Mouse (Mus musculus) CH12.LX (cell line): Measurements from ENCODE around the gene Slc25a36.

Experiments used
- CTCF ChIP-seq, 2 experiments: IDR thresholded peaks in 1 of 2; conservative IDR thresholded peaks in 1 of 2; 2 replicates each; pipeline ENCODE4 v1.5.1; 2011 to 2012; ENCODE audit warnings: low read depth in 2 of 2, low read length in 2 of 2, improper control_type of control experiment in 1 of 2, inconsistent platforms in 1 of 2, mild to moderate bottlenecking in 1 of 2, moderate library complexity in 1 of 2
- KAT2A ChIP-seq: IDR thresholded peaks from 2 replicates; pipeline ENCODE4 v1.6.1; 2012; ENCODE audit warnings: low read length, improper control_type of control experiment, inconsistent platforms; ENCODE audit not compliant: insufficient replicate concordance
- MAX ChIP-seq: IDR thresholded peaks from 2 replicates; pipeline ENCODE4 v1.6.1; 2011; ENCODE audit warnings: low read length, improper control_type of control experiment
- MEF2A ChIP-seq: IDR thresholded peaks from 2 replicates; pipeline ENCODE4 v1.6.1; 2014; ENCODE audit warnings: low read depth, mild to moderate bottlenecking, inconsistent platforms, low read length, improper control_type of control experiment, borderline replicate concordance
- RCOR1 ChIP-seq: conservative IDR thresholded peaks from 2 replicates; pipeline ENCODE4 v1.6.1; 2012; ENCODE audit warnings: low read depth, mild to moderate bottlenecking, inconsistent platforms, low read length, improper control_type of control experiment
- SIN3A ChIP-seq: IDR thresholded peaks from 2 replicates; pipeline ENCODE4 v1.6.1; 2012; ENCODE audit warnings: low read length, improper control_type of control experiment, inconsistent platforms
- TBP ChIP-seq: conservative IDR thresholded peaks from 2 replicates; pipeline ENCODE4 v1.6.1; 2011; ENCODE audit warnings: low read depth, low read length, improper control_type of control experiment
- ZKSCAN1 ChIP-seq: IDR thresholded peaks from 2 replicates; pipeline ENCODE4 v1.6.1; 2012; ENCODE audit warnings: low read depth, inconsistent platforms, low read length, improper control_type of control experiment, borderline replicate concordance

GRCm38 (mm10) chr9:97123934-97124692, 13.2 kb upstream of the Slc25a36 start:
- TF ChIP-seq TBP (no peak), CTCF (conservative IDR thresholded peaks at IDR 0.05 in 1 of 2, IDR thresholded peaks at IDR 0.05 in 1 of 2; ENCODE audit: low read depth in 2 of 2, low read length in 2 of 2) (no peak), RCOR1 (no peak), SIN3A (no peak), ZKSCAN1 (no peak), MAX (no peak), MEF2A (no peak), KAT2A (no peak)
